Mouse (Mus musculus) left cerebral cortex, postnatal 4 days (tissue): ENCODE measurements around the gene Csnk2a1. TPM values are rescaled to one million over a fixed set of nuclear protein-coding genes. Genes with fewer than 3 reads are reported as not detected.

ENCODE experiments used
- DNase-seq: peaks from one replicate; pipeline ENCODE4 v3.0.0-alpha.2; 2022
- intact Hi-C: fragments of 180-260 bp; cut with DNase I; formaldehyde crosslinking; loops from one replicate; pipeline ENCODE4 v1.15.1; 2025
- total RNA-seq, 2 experiments: library from RNA; stranded (reverse); gene quantifications; 2 replicates each; pipeline ENCODE4 v1.2.3; 2021

Csnk2a1 gene
- total RNA-seq, 2 experiments from 2014 or later, result 142 to 148 TPM

DNA sequence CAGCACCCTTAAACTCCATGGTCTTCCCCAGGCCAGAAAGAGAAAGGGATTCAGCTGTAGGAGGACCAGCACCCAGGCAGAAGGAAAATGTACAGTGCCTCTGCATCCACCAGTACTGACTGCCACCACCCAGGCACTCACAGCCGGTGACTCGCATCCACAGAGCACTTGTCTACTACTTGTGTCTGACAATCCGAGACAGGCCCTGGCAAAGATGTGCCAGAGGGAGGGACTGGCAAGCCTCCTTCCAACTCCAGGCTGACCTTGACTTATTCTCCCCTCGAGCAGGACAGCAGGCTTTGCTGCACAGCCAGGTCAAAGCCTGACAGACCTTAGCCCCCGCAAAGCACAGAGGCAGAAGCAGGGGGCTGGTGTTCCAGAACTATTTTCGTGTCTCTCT, 90.4 kb downstream of the Csnk2a1 start:
- no peak for DNase-seq
- intact Hi-C loops, result no loop called here

- no peak for DNase-seq
- intact Hi-C loops, result no loop called here
These were observed 94.9 kb downstream of the Csnk2a1 start for GRCm38 (mm10) chr2:152321558-152321957.

DNA sequence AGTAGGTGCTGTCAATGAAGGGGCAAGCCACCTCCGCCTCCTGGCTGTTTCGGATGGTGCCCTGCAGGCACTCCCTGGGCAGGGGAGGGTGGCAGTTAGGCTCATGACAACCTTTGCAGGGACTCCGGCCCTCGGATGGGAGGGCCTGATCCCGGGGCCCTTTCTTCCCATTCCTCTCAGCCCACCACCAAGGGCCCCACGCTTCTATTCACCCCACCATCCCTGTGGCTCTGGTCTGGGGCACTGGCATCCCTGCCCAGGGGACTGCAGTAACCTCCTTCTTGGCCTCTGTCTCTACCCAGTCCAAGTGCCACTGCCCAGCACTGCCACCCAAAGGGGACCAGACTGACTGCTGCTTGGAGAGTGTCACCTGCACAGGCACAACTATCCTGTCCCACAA, 95.6 kb downstream of the Csnk2a1 start:
- DNase-seq, result no peak
- intact Hi-C loops, result no loop called here

GRCm38 (mm10) chr2:152323971-152324370, 97.3 kb downstream of the Csnk2a1 start:
- intact Hi-C loops, result no loop called here

GRCm38 (mm10) chr2:152324842-152325241, 98.2 kb downstream of the Csnk2a1 start:
- DNase-seq, result no peak
- intact Hi-C loops, result no loop called here

More at GRCm38 (mm10) chr2:152323971-152324370, 97.3 kb downstream of the Csnk2a1 start:
- DNase-seq, result no peak

- intact Hi-C loops, result no loop called here
- DNase-seq, result no peak
These were observed 99.5 kb downstream of the Csnk2a1 start for GRCm38 (mm10) chr2:152326157-152326556.

GRCm38 (mm10) chr2:152326654-152327053, 100.0 kb downstream of the Csnk2a1 start:
- intact Hi-C loops, result no loop called here
- DNase-seq, result no peak

DNA sequence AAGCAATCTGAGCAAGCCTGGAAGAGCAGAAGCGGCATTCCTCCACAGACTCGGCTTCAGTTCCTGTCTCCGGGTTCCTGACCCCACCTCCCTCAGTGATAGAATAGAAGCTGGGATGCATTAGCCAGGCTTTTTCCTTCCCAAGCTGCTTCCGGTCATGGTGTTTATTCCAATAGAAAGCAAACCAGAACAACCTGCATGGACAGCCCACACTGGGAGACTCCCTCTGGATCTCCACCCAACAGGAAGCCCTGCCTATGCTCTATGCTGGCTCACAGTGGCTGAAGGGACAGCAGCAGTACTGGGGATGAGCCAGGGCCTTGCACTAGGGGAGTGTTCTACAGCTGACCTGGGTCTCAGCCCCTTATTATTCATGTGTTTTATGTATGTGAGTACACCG, 101.3 kb downstream of the Csnk2a1 start:
- intact Hi-C loops, result no loop called here
- DNase-seq, result no peak

DNA sequence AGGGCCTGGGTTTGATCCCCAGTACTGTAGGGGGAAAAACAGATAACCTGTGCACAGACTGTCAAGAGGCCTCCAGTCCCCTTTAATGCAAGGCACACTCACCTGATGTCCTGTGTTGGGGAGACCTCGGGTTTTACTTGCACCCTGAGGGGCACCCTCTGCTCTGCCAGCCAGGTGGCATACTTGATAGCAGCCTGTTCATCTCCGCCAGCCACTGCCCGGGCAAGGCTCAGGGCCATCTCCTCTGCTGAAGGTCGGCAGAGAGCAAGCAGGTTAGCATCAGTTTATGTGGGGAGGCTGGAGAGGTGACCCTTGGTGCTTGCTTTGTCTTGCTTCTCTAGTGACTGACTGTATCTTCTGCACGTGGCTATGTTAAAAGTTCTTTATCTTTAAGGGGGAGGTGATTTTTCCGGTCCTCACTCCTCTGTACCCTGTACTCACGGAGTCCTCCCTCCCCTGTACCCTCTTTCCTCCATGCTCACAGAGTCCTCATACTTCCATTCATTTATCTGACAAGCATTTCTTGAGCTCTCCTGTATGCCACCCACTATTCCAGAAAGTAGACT, 104.3 kb downstream of the Csnk2a1 start:
- no peak for DNase-seq
- intact Hi-C loops, result no loop called here

Other genes starting within 250 kb of the Csnk2a1 start
- 10 to 100 TPM; 19.0 to 20.5 TPM for gene Fam110a, start 246.6 kb upstream of the Csnk2a1 start, total RNA-seq
- gene Slc52a3, start 230.3 kb upstream of the Csnk2a1 start, total RNA-seq, result 1 to 10 TPM; 2.2 to 2.5 TPM
- 10 to 100 TPM; 20.0 to 25.2 TPM for gene Scrt2, start 145.3 kb upstream of the Csnk2a1 start, total RNA-seq
- gene Srxn1, start 121.3 kb upstream of the Csnk2a1 start, total RNA-seq, result 10 to 100 TPM; 17.7 to 18.8 TPM
- gene Tcf15, start 83.3 kb upstream of the Csnk2a1 start, total RNA-seq, result 1 to 10 TPM in 1 of 2 experiments, under 1 TPM in 1; 0.54 to 1.1 TPM
- 10 to 100 TPM; 41.2 to 42.6 TPM for gene Tbc1d20, start 67.0 kb downstream of the Csnk2a1 start, total RNA-seq
- 100 to 1,000 TPM; 123 to 134 TPM for gene Rbck1, start 105.8 kb downstream of the Csnk2a1 start, total RNA-seq
- 1 to 10 TPM in 1 of 2 experiments, under 1 TPM in 1; 0.92 to 1.4 TPM for gene Trib3, start 117.2 kb downstream of the Csnk2a1 start, total RNA-seq
- 10 to 100 TPM; 18.7 to 27.1 TPM for gene Nrsn2, start 149.8 kb downstream of the Csnk2a1 start, total RNA-seq
- 100 to 1,000 TPM; 102 to 105 TPM for gene Sox12, start 171.2 kb downstream of the Csnk2a1 start, total RNA-seq
- gene Zcchc3, start 188.2 kb downstream of the Csnk2a1 start, total RNA-seq, result 10 to 100 TPM; 12.5 to 13.8 TPM
- gene 6820408C15Rik, start 188.7 kb downstream of the Csnk2a1 start, total RNA-seq, result 1 to 10 TPM; 2.6 to 3.1 TPM
- not detected for gene Defb23, start 237.8 kb downstream of the Csnk2a1 start, total RNA-seq